Mouse (Mus musculus) hindbrain, embryonic 11.5 days (tissue): ENCODE measurements around the gene Hs3st4. TPM values are rescaled to one million over a fixed set of nuclear protein-coding genes. Genes with fewer than 3 reads are reported as not detected.
A peak's percentile ranks its signal among the peaks of the same experiment; 100 is the strongest.

Experiments used
- ATAC-seq: fragments of 200-750 bp; cut with Nextera tagmentation; 2 replicates; pipeline ENCODE4 v1.8.0; 2017; ENCODE audit warnings: mild to moderate bottlenecking, moderate TSS enrichment, moderate library complexity; ENCODE audit not compliant: low FRiP score
- DNase-seq: peaks from one replicate; pipeline ENCODE4 v3.0.0-alpha.2; 2015; ENCODE audit warnings: low spot score
- H3K27ac ChIP-seq: fragments of 300-500 bp; sonication (generic); 2 replicates; pipeline ENCODE4 v1.5.1; 2014; ENCODE audit warnings: mild to moderate bottlenecking, low read depth, low read length
- H3K27me3 ChIP-seq: fragments of 300-500 bp; sonication (generic); 2 replicates; pipeline ENCODE4 v1.6.1; 2014; ENCODE audit warnings: mild to moderate bottlenecking, low read length, moderate library complexity, mixed read lengths; ENCODE audit not compliant: control insufficient read depth, insufficient read depth
- H3K36me3 ChIP-seq: fragments of 300-500 bp; sonication (generic); 2 replicates; pipeline ENCODE4 v1.6.1; 2014; ENCODE audit warnings: mild to moderate bottlenecking, low read length, moderate library complexity, mixed read lengths; ENCODE audit not compliant: control insufficient read depth, insufficient read depth
- H3K4me1 ChIP-seq: fragments of 300-500 bp; sonication (generic); replicated peaks from 2 replicates; pipeline ENCODE4 v1.6.1; 2014; ENCODE audit warnings: low read length, mixed read lengths; ENCODE audit not compliant: control insufficient read depth, insufficient read depth
- H3K4me2 ChIP-seq: fragments of 300-500 bp; sonication (generic); replicated peaks from 2 replicates; pipeline ENCODE4 v1.6.1; 2014; ENCODE audit warnings: mild to moderate bottlenecking, low read depth, low read length
- H3K4me3 ChIP-seq: fragments of 300-500 bp; sonication (generic); 2 replicates; pipeline ENCODE4 v1.5.1; 2014; ENCODE audit warnings: low read depth, low read length
- H3K9ac ChIP-seq: fragments of 300-500 bp; sonication (generic); 2 replicates; pipeline ENCODE4 v1.6.1; 2014; ENCODE audit warnings: low read depth, low read length
- H3K9me3 ChIP-seq: fragments of 300-500 bp; sonication (generic); 2 replicates; pipeline ENCODE4 v1.6.1; 2016; ENCODE audit warnings: low read length; ENCODE audit not compliant: control insufficient read depth
- WGBS: fragments of 180-500 bp; shearing (Covaris S2); extraction: QIAGEN DNeasy Blood & Tissue Kit; methylation state at CpG from one replicate; pipeline ENCODE4 v1.1.7; 2014; 5-methylcytosine and 5-hydroxymethylcytosine counted together
- polyA plus RNA-seq: library from polyadenylated mRNA; unstranded; fragments of >200 nt; fragmentation: Nextera tagmentation; extraction: Ambion mirVana; gene quantifications from 2 replicates; pipeline ENCODE4 v1.2.1, GENCODE M21; 2014

Gene Hs3st4
- polyA plus RNA-seq, 1 experiment from 2014 or later = 0.43 TPM

DNA sequence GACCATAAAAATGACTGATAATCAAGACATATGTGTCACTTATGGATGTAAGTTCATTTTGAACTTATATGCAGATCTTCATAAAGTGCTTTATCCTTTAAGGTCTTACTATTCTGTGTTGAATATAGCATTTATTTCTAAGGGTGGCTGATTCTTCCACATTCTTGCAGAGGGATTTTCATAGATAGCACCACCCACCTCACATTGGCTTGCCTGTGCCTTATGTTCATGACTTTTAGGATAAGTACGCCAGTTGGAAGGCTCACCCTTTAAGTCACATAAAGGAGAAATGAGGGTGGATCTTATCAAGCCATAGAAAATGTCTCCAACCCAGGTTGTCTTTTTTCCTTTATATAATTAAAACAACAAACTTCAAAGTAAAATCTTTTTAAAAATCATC is 180.6 kb downstream of the Hs3st4 start:
- no peak overlapping the region for H3K9ac ChIP-seq
- 95% methylated on average over 1 of the region's 1 CpGs for WGBS
- ATAC-seq (no peak), DNase-seq (no peak)
- no peak overlapping the region for H3K27ac ChIP-seq
- no peaks in the 10 kb centered on the region for H3K4me1 ChIP-seq
- no peak overlapping the region for H3K4me3 ChIP-seq
- no peak overlapping the region for H3K4me2 ChIP-seq
- no peaks in the 10 kb centered on the region for H3K27me3 ChIP-seq
- H3K36me3 ChIP-seq = no peaks in the 10 kb centered on the region
- no peaks in the 10 kb centered on the region for H3K9me3 ChIP-seq

DNA sequence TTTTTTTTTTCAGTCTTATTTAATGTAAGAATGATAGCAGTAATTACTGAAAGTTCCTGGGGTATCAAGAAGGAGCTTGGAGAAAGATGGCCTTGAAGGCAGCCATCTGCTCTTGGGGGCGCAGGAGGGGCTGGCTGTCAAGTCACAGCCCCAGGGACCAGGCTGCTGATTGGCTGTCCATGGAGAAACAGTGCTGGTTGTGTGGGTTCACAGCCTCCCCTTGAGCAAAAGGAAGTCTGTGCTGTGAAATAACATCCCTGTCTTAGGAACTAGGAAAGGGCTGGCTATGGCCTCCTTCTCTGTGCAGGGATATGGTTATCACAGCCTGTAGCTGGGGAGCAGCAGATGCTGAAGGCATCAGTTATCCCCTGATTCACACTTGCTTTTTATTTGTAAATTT is 183.6 kb downstream of the Hs3st4 start:
- Histone ChIP-seq H3K27me3 (no peaks in the 10 kb centered on the region), H3K4me3 (no peak overlapping the region), H3K9ac (no peak overlapping the region), H3K36me3 (no peaks in the 10 kb centered on the region), H3K27ac (no peak overlapping the region), H3K4me1 (no peaks in the 10 kb centered on the region), H3K9me3 (no peaks in the 10 kb centered on the region), H3K4me2 (no peak overlapping the region)
- no peak for ATAC-seq
- 76% methylated on average over 1 of the region's 1 CpGs for WGBS
- no peak for DNase-seq

DNA sequence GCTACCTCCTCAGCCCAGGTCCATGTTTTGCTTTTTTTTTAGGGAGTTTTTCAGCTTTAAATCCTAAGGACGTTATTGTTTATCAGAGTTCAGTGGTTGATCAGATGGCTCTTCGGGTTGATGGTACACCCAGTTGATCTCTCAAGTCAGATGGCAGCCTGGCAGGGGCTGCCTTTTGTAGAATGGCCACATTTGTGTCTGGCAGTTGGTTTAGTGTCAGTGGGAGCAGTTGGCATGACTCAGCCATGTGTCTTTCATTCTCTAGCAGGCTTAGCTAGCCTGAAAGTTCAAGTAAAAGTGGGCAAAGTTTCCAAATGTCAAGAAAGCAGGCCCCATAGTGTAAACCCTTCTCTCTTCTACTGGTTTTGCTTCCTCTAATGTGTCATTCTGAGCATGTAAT is 186.1 kb downstream of the Hs3st4 start:
- 89% methylated on average over 2 of the region's 2 CpGs for WGBS
- Histone ChIP-seq H3K27ac (no peak overlapping the region), H3K4me2 (no peak overlapping the region), H3K4me1 (no peaks in the 10 kb centered on the region), H3K9me3 (no peaks in the 10 kb centered on the region), H3K27me3 (no peaks in the 10 kb centered on the region), H3K9ac (no peak overlapping the region), H3K4me3 (no peak overlapping the region), H3K36me3 (no peaks in the 10 kb centered on the region)
- no peak for DNase-seq
- ATAC-seq = no peak

DNA sequence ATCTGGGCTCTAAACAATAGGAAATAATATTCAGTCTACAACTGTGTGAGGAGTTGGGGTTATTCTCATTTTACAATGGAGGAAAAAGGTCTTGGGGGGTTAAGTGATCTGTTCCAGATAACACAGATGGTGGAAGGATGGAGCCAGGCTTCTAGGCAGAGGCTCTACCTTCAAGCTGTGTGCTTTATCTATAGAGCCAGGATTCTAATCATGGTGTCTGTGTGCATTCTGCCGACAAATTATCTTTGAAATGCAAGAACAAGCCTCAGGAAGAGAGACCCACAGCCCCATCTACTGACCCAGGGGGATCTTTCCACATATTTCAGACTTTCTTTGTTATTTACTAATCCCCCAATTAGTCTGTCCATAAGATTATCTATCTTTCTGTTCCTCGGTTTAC is 187.3 kb downstream of the Hs3st4 start:
- Histone ChIP-seq H3K9ac (no peak overlapping the region), H3K9me3 (no peaks in the 10 kb centered on the region), H3K4me2 (no peak overlapping the region), H3K36me3 (no peaks in the 10 kb centered on the region), H3K27me3 (no peaks in the 10 kb centered on the region), H3K27ac (no peak overlapping the region), H3K4me1 (no peaks in the 10 kb centered on the region), H3K4me3 (no peak overlapping the region)
- no peak for DNase-seq
- WGBS = 85% methylated on average over 2 of the region's 2 CpGs
- no peak for ATAC-seq

DNA sequence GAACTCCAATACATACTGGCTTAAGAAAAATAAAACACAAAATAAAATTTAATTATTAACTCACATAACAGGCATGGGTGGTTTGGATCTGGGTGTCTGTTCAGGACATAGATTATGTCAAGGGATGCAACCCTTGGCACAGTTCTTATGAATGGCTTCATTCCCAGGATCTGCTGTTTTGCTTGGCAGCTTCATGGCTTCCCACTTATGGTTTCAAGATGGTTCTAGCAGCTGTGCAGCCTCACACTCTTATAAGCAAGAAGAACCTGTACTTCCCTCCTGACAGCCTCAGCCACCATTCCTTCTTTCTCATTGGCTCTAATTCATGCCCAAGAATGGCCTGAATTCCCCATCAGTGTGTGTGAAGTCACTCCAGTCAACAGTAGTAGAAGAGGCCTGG is 189.3 kb downstream of the Hs3st4 start:
- no peak for ATAC-seq
- H3K27me3 ChIP-seq = no peaks in the 10 kb centered on the region

DNA sequence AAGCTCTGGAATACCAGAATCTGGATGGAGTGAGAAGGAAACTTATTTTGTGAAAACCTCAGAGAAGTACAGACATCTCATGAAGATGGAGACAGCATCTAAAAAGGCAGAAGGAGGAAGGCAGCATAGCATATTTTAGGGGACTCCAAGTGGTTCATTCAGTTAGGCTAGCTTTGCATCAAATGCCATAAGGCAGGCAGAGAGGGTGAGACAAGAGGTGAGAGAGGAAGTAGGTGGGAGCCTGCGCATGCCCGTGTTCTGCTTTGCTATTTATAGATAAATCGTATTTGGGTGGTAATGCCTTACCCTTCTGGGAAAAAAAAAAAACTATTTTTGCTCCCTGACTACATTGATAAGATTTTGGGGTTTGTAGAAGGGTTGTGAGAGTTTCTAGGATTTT is 198.3 kb downstream of the Hs3st4 start:
- no peak overlapping the region for H3K4me2 ChIP-seq
- ATAC-seq (no peak), DNase-seq (no peak)
- H3K4me3 ChIP-seq = no peak overlapping the region
- H3K9ac ChIP-seq = no peak overlapping the region
- no peaks in the 10 kb centered on the region for H3K27me3 ChIP-seq
- 89% methylated on average over 3 of the region's 3 CpGs for WGBS
- no peaks in the 10 kb centered on the region for H3K4me1 ChIP-seq
- H3K9me3 ChIP-seq = no peaks in the 10 kb centered on the region
- no peaks in the 10 kb centered on the region for H3K36me3 ChIP-seq
- H3K27ac ChIP-seq = no peak overlapping the region

More for the DNA sequence above, 189.3 kb downstream of the Hs3st4 start:
- no peak for DNase-seq
- Histone ChIP-seq H3K4me2 (no peak overlapping the region), H3K36me3 (no peaks in the 10 kb centered on the region), H3K9me3 (no peaks in the 10 kb centered on the region), H3K4me1 (no peaks in the 10 kb centered on the region), H3K4me3 (no peak overlapping the region), H3K9ac (no peak overlapping the region), H3K27ac (no peak overlapping the region)

DNA sequence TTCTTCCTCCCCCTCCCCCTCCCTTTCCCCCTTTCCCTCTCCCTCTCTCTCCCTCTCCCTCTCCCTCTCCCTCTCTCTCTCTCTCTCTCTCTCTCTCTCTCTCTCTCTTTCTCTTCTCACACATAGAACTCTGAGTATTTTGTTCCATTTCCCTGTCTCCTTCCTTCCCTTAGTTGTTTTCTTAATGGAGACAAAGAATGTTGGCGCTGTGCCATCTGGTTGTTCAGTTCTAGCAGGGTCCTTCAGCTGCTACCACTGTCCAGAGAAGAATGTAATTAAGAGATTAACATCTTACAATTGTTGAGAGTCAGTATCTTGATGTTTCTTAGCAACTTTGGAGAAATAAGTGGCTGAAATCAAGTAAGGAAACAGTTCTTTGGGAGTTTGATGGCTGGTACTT is 202.0 kb downstream of the Hs3st4 start:
- WGBS = 93% methylated on average over 1 of the region's 1 CpGs
- Histone ChIP-seq H3K27me3 (no peaks in the 10 kb centered on the region), H3K4me2 (no peak overlapping the region), H3K4me1 (no peaks in the 10 kb centered on the region), H3K9ac (no peak overlapping the region), H3K27ac (no peak overlapping the region), H3K4me3 (no peak overlapping the region), H3K36me3 (no peaks in the 10 kb centered on the region), H3K9me3 (no peaks in the 10 kb centered on the region)
- no peak for ATAC-seq
- no peak for DNase-seq

DNA sequence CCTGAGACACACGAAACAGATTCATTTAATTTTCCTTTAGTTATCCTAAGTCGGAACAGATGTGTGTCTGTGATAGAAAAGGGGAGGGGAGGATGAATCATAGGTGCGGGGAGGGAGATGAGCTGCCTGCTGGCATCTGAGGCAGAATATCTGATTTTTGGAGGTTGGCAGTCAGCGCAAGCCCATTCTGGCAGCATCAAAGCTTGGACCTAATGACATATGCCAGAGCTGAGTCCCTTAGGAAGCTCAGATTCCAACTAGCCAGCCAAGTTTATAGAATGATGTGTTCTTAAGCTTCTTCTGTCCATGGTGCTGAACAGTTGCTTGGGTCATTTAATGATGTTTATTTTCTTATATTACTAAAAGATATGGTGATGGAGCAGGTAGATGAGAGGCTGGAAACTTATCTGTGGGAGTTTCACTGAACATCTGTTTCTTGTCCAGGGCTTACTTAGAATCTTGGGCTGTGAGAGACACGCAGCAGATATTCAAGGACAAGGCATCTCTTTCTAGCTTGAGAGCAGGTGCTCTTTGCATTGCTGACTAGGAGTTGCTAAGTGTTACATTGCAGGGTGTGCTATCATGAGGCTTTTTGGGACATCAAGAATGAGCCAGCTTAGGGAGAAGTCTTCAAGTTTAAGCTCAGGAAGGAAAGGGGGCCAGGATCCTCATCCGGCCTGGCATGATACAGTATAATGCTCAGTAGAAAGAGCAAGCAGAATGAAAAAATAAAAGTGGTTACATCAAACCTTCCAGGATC is 216.3 kb downstream of the Hs3st4 start:
- ATAC-seq (no peak), DNase-seq (peak; percentile 33)
- H3K27ac ChIP-seq = no peak overlapping the region
- no peaks in the 10 kb centered on the region for H3K9me3 ChIP-seq
- no peak overlapping the region for H3K4me2 ChIP-seq
- H3K27me3 ChIP-seq = no peaks in the 10 kb centered on the region
- 83% methylated on average over 6 of the region's 6 CpGs for WGBS
- H3K4me3 ChIP-seq = no peak overlapping the region
- no peak overlapping the region for H3K9ac ChIP-seq
- H3K36me3 ChIP-seq = no peaks in the 10 kb centered on the region
- no peaks in the 10 kb centered on the region for H3K4me1 ChIP-seq

DNA sequence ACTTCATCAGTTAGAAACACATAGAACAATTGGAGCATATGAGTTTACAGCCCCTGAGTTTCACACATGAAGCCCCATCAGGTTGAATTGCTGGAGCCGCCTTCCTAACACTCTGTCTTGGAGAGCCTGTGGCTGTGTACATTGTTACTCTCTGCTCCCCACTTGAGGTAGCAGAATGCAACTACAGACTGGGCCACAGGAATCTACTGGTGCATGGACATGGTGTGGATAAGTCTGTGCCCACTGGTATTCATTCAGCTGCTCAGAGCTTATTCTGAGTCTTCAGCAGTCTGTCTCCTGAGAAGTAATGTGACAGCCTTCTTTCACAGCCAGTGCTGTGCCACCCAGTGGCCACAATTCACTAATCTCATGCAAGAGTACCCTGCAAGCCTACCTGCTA is 234.3 kb downstream of the Hs3st4 start:
- 85% methylated on average over 1 of the region's 1 CpGs for WGBS
- Histone ChIP-seq H3K9me3 (no peaks in the 10 kb centered on the region), H3K4me2 (no peak overlapping the region), H3K36me3 (no peaks in the 10 kb centered on the region), H3K9ac (no peak overlapping the region), H3K4me3 (no peak overlapping the region), H3K27ac (no peak overlapping the region), H3K4me1 (no peaks in the 10 kb centered on the region), H3K27me3 (no peaks in the 10 kb centered on the region)
- DNase-seq = peak; percentile 6
- ATAC-seq = no peak
